Mouse (Mus musculus) MN1 (cell line): ENCODE results near the gene Cxcl10.
A peak's percentile ranks its signal among the peaks of the same experiment; 100 is the strongest.

Experiments
- DNase-seq: peaks from one replicate; pipeline ENCODE4 v3.0.0-alpha.2; 2016; ENCODE audit warnings: low spot score

The Cxcl10 gene

DNA sequence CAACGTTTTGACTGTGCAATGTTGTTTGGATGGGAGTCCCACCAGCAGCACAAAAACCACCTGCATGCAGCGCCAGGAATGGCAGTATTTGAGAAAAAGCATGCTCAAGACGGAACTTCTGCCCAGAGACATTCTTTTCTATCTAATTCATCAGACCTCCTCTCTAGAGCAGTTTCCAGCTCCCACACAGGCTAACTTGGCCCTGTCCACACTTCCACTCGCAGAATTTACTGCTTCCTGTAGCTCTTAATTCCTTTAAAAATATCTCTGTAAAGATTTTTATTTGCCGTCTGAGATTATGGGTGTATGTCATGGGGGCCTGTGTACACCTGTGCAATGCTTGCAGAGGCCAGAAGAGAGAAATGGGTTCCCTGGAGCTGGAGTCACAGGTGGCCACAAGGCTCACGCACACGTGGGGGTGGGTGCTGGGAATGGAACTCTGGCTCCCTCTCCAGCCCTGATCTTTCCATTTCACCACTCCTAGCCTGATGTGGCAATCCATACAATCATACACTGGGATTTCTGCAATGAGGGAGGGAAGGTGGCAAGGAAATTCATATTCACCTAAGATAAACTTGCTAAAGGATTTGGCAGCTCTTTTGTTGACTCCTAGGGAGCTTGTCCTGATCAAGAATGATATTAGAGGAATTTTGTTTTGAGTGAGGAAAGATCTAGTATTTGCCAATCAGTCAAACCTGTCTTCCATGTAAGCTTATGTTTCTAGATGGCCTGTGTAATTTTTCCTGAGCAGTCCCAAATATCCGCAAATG lies 26.9 kb downstream of the Cxcl10 start:
- DNase-seq, result no peak

- no peak for DNase-seq
Observed at GRCm38 (mm10) chr5:92318596-92318995, 30.1 kb downstream of the Cxcl10 start.

- DNase-seq, result no peak
Observed at GRCm38 (mm10) chr5:92318119-92318518, 30.6 kb downstream of the Cxcl10 start.

- no peak for DNase-seq
Observed at GRCm38 (mm10) chr5:92313776-92314175, 34.9 kb downstream of the Cxcl10 start.

DNA sequence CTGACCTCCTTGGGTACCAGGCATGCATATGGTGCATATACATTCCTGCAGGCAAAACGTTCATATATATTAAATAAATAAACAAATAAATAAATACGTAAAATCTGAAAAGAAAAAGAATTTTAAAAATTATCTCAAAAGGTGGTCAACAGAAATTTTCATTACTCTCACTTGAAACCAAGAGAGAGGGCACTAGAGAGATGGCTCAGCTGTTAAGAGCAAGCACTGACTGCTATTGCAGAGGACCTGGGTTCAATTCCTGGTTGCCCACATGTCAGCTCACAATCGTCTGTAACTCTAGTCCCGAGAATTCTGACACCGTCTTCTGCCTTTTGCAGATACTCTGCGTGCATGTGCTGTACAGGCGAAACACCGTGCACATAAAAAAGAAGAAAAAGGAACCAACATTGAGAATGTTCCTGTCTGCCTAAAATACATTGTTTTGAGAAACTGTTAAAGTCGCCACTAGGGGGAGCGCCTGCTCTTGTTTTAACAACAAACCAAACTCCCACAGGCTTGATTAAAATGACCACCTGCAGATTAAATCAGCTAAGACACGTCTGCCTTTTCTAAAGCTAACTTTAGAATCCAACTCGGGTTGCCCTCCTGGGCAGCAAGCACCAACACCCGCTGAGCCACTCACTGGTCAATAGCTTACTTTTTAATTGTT lies 36.5 kb downstream of the Cxcl10 start:
- peak; percentile 88 for DNase-seq

DNA sequence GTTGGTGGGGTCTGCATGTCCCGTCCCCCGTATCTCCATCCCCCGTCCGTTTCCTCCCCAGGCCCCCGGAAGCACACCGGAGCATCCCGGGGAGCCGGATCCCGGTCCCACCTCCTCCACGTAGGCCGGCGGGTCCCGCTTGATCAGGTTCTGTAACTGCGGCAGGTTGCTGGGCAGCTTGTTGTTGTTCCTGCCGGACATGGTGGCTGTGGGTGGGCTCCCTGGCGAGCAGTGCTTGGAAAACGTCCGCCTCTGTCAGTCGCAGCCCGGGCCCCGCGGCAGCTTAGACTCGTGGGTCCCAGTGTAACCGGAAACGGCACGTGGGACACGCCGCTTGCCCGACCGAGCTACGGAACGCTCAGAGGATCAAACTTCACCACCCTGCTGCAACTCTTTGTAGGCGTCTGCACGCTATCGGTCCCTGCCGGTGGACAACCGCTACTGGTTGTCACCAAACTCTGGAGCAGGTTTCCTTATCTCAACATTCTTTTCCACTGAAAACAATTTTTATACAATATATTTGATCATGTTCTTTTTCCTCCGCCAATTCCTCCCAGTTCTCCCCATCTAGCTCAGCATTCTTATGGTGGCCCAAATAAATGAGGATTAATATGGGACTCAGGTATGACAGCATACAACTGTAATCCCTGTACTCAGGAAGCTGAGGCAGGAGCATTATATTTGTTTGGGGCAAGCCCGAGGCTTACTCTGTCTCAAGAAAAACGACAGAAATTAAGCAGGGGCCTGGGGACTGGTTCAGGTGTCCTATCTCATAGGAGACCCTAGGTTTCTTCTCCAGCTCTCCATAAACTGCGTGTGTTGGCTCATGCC lies 38.8 kb downstream of the Cxcl10 start, which contains the start of gene Sdad1:
Gene Sdad1, minus strand, starts transcription at position 799 of the 831 bp plus-strand sequence.
- DNase-seq, result peak; percentile 93

DNA sequence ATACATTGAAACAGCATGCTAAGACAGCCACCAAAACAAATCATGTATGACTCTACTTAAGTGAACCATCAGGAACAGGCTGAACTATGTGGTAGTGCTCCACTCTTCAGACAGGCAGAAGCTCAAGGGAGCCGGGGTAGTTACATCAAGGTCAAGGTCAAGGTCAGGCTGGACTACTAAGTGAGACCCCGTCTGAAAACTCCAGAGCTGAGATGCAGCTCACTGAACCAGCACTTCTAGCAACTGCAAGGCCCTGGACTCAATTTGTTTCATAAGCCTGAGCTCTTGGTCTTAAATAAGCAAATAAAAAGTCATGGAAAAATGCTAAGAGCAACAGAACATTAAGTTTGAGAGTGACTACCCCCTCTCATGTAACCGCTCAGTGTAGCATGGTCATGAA lies 44.4 kb downstream of the Cxcl10 start:
- DNase-seq, result no peak

- no peak for DNase-seq
Observed at GRCm38 (mm10) chr5:92302149-92302840, 46.4 kb downstream of the Cxcl10 start.
